Mouse (Mus musculus) ES-Bruce4 (cell line): Measurements from ENCODE around the gene Atf1.

ENCODE experiments used
- CTCF ChIP-seq: IDR thresholded peaks from one replicate; pipeline ENCODE4 v1.8.1; 2011; ENCODE audit warnings: low read depth, low read length
- EP300 ChIP-seq: IDR thresholded peaks from 2 replicates; pipeline ENCODE4 v1.6.1; 2011; ENCODE audit warnings: low read depth, low read length; ENCODE audit not compliant: insufficient read depth
- POLR2A ChIP-seq: IDR thresholded peaks from one replicate; pipeline ENCODE4 v1.8.1; 2011; ENCODE audit warnings: low read length; ENCODE audit not compliant: insufficient read depth

DNA sequence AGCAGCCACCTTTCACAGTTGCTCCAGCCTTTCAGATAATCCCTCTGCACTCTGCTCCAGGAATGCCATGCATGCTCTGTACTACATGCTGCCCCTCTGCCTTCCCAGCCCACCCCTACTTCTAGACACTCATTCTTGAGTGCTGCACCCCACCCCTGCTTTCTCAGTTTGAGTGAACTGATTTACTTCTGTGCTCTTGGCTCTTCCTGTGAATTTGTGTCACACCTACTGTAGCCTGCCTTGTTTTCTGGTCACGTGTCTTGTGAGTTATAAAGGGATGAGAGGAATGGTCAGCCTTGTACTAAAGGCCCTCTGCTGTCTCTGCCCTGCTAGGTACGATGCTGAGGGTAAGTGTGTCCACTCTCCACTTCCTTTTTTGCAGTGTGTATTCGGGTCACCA is 25.8 kb upstream of the Atf1 start:
- no peak for TF ChIP-seq CTCF
- TF ChIP-seq EP300 = no peak
- TF ChIP-seq POLR2A = no peak
